Mouse (Mus musculus) neural tube, embryonic 13.5 days (tissue): ENCODE results near the gene Gorasp2. TPM values are rescaled to one million over a fixed set of nuclear protein-coding genes. Genes with fewer than 3 reads are reported as not detected.

ENCODE experiments used
- ATAC-seq: fragments of 200-750 bp; cut with Nextera tagmentation; 2 replicates; pipeline ENCODE4 v1.8.0; 2017; ENCODE audit warnings: low read depth, mild to moderate bottlenecking, moderate TSS enrichment, moderate library complexity
- H3K27ac ChIP-seq: fragments of 300-500 bp; sonication (generic); replicated peaks from 2 replicates; pipeline ENCODE4 v1.5.1; 2015; ENCODE audit warnings: moderate library complexity, mild to moderate bottlenecking, inconsistent platforms
- H3K27me3 ChIP-seq: fragments of 300-500 bp; sonication (generic); 2 replicates; pipeline ENCODE4 v1.6.1; 2015; ENCODE audit warnings: mild to moderate bottlenecking, inconsistent platforms
- H3K36me3 ChIP-seq: fragments of 300-500 bp; sonication (generic); 2 replicates; pipeline ENCODE4 v1.6.1; 2015; ENCODE audit warnings: mild to moderate bottlenecking, inconsistent platforms
- H3K4me1 ChIP-seq: fragments of 300-500 bp; sonication (generic); replicated peaks from 2 replicates; pipeline ENCODE4 v1.6.1; 2015; ENCODE audit warnings: inconsistent platforms
- H3K4me2 ChIP-seq: fragments of 300-500 bp; sonication (generic); 2 replicates; pipeline ENCODE4 v1.6.1; 2015; ENCODE audit warnings: inconsistent platforms, mild to moderate bottlenecking, moderate library complexity
- H3K4me3 ChIP-seq: fragments of 300-500 bp; sonication (generic); 2 replicates; pipeline ENCODE4 v1.5.1; 2015; ENCODE audit warnings: mild to moderate bottlenecking, inconsistent platforms
- H3K9ac ChIP-seq: fragments of 300-500 bp; sonication (generic); 2 replicates; pipeline ENCODE4 v1.6.1; 2015; ENCODE audit warnings: moderate library complexity, mild to moderate bottlenecking, inconsistent platforms
- H3K9me3 ChIP-seq: fragments of 300-500 bp; sonication (generic); 2 replicates; pipeline ENCODE4 v1.6.1; 2016; ENCODE audit warnings: inconsistent platforms
- WGBS: fragments of 180-500 bp; shearing (Covaris S2); methylation state at CpG from one replicate; pipeline ENCODE4 v1.1.7; 2015; 5-methylcytosine and 5-hydroxymethylcytosine counted together
- polyA plus RNA-seq: library from polyadenylated mRNA; unstranded; fragments of >200 nt; fragmentation: Nextera tagmentation; extraction: Ambion mirVana; gene quantifications from 2 replicates; pipeline ENCODE4 v1.2.1, GENCODE M21; 2015

Gene Gorasp2
- 120 and 125 TPM in 2 replicates for polyA plus RNA-seq

GRCm38 (mm10) chr2:70660887-70661714 lies at the start of gene Gorasp2:
TSS of gene Gorasp2 (plus strand) at chr2:70661576.
- WGBS, result 2% methylated on average over 64 of the region's 64 CpGs
- peaks cover 23% of the 10 kb centered on the region for H3K4me1 ChIP-seq
- H3K4me3 ChIP-seq, result peak within 1 kb of the TSS; percentile 73
- no peaks in the 10 kb centered on the region for H3K9me3 ChIP-seq
- H3K27ac ChIP-seq, result peak within 1 kb of the TSS; percentile 92
- H3K36me3 ChIP-seq, result no peaks in the 10 kb centered on the region
- peak within 1 kb of the TSS; percentile 96 for H3K9ac ChIP-seq
- peaks cover 5% of the 10 kb centered on the region; the same call in 1 of the 2 replicates for H3K27me3 ChIP-seq
- peak within 1 kb of the TSS; percentile 85 for H3K4me2 ChIP-seq
- ATAC-seq, result peak; percentile 96

GRCm38 (mm10) chr2:70614745-70615351 lies 46.5 kb upstream of the Gorasp2 start:
- ATAC-seq, result no peak
- no peaks in the 10 kb centered on the region for H3K4me1 ChIP-seq
- WGBS, result 82% methylated on average over 7 of the region's 7 CpGs
- no peaks in the 10 kb centered on the region for H3K36me3 ChIP-seq
- no peaks in the 10 kb centered on the region for H3K9me3 ChIP-seq
- H3K9ac ChIP-seq, result no peak overlapping the region
- no peaks in the 10 kb centered on the region for H3K27me3 ChIP-seq
- no peak overlapping the region for H3K4me3 ChIP-seq
- no peak overlapping the region for H3K27ac ChIP-seq
- no peak overlapping the region for H3K4me2 ChIP-seq

DNA sequence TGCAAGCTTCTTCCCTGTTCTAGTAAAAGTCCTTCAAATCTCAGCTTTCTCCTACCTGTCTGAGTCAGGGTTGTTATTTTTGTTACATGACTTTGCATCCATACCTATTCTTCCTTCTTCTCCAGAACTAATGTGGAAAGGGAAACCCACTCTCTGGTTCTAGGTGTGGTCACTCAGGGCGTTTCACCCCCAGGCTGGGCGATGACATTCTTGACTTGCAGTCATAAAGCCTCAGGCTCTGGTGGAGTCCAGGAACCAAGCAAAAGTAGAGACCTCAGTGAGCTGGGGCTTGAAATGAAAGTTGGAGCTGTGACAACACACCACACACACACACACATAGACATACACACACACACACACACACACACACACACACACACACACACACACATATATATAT lies 45.3 kb upstream of the Gorasp2 start:
- Histone ChIP-seq H3K27me3 (no peaks in the 10 kb centered on the region), H3K9ac (no peak overlapping the region), H3K27ac (no peak overlapping the region), H3K4me1 (no peaks in the 10 kb centered on the region), H3K36me3 (no peaks in the 10 kb centered on the region), H3K4me3 (no peak overlapping the region), H3K9me3 (no peaks in the 10 kb centered on the region), H3K4me2 (no peak overlapping the region)
- ATAC-seq, result no peak
- WGBS, result 76% methylated on average over 2 of the region's 2 CpGs

GRCm38 (mm10) chr2:70616617-70617016 lies 44.8 kb upstream of the Gorasp2 start:
- no peak overlapping the region for H3K4me2 ChIP-seq
- H3K9ac ChIP-seq, result no peak overlapping the region
- ATAC-seq, result no peak
- WGBS, result 73% methylated on average over 3 of the region's 3 CpGs
- no peak overlapping the region for H3K4me3 ChIP-seq
- H3K27me3 ChIP-seq, result no peaks in the 10 kb centered on the region
- no peak overlapping the region for H3K27ac ChIP-seq
- H3K4me1 ChIP-seq, result no peaks in the 10 kb centered on the region
- no peaks in the 10 kb centered on the region for H3K9me3 ChIP-seq
- H3K36me3 ChIP-seq, result no peaks in the 10 kb centered on the region

- H3K9ac ChIP-seq, result no peak overlapping the region
- no peak overlapping the region for H3K4me3 ChIP-seq
- H3K36me3 ChIP-seq, result no peaks in the 10 kb centered on the region
- 68% methylated on average over 6 of the region's 6 CpGs for WGBS
- no peak overlapping the region for H3K27ac ChIP-seq
- H3K4me1 ChIP-seq, result no peaks in the 10 kb centered on the region
- no peaks in the 10 kb centered on the region for H3K9me3 ChIP-seq
- no peak for ATAC-seq
- H3K4me2 ChIP-seq, result no peak overlapping the region
- no peaks in the 10 kb centered on the region for H3K27me3 ChIP-seq
Measured at GRCm38 (mm10) chr2:70619232-70619835, 42.0 kb upstream of the Gorasp2 start.

- Histone ChIP-seq H3K4me1 (no peaks in the 10 kb centered on the region), H3K27me3 (no peaks in the 10 kb centered on the region), H3K4me2 (no peak overlapping the region), H3K36me3 (no peaks in the 10 kb centered on the region), H3K27ac (no peak overlapping the region), H3K4me3 (no peak overlapping the region), H3K9ac (no peak overlapping the region), H3K9me3 (no peaks in the 10 kb centered on the region)
- ATAC-seq, result no peak
- 9% methylated on average over 6 of the region's 6 CpGs for WGBS
Measured at GRCm38 (mm10) chr2:70620225-70620624, 41.2 kb upstream of the Gorasp2 start.

GRCm38 (mm10) chr2:70622244-70622643 lies 39.1 kb upstream of the Gorasp2 start:
- no peak overlapping the region for H3K4me3 ChIP-seq
- H3K27me3 ChIP-seq, result no peaks in the 10 kb centered on the region
- H3K36me3 ChIP-seq, result no peaks in the 10 kb centered on the region
- H3K9ac ChIP-seq, result no peak overlapping the region
- WGBS, result 68% methylated on average over 4 of the region's 4 CpGs
- no peak overlapping the region for H3K27ac ChIP-seq
- no peaks in the 10 kb centered on the region for H3K9me3 ChIP-seq
- ATAC-seq, result no peak
- H3K4me1 ChIP-seq, result no peaks in the 10 kb centered on the region
- H3K4me2 ChIP-seq, result no peak overlapping the region

DNA sequence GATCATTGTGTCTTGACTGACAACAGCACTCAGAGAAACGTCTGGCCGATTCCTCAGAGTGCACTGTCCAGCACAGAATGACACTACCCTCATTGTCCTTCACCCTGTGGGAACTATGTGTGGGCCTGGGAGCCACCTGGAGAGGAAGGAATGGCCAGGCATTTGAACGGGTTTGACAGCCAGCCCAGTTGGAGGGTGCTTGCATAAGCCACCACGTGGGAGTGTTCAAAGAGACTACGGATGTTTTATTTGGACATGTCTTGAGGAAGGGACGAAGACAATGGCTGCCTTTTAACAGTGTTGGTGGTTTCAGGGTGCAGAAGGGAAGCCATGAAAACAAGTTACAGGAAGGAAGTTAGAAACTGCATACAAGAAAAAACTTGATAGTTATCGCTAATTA lies 35.6 kb upstream of the Gorasp2 start:
- no peak overlapping the region for H3K27ac ChIP-seq
- no peak overlapping the region for H3K4me3 ChIP-seq
- no peak overlapping the region for H3K9ac ChIP-seq
- no peaks in the 10 kb centered on the region for H3K9me3 ChIP-seq
- H3K27me3 ChIP-seq, result no peaks in the 10 kb centered on the region
- WGBS, result 69% methylated on average over 7 of the region's 7 CpGs
- H3K4me1 ChIP-seq, result peaks cover 16% of the 10 kb centered on the region
- ATAC-seq, result no peak
- H3K4me2 ChIP-seq, result no peak overlapping the region
- H3K36me3 ChIP-seq, result no peaks in the 10 kb centered on the region

GRCm38 (mm10) chr2:70628397-70628796 lies 33.0 kb upstream of the Gorasp2 start:
- H3K27me3 ChIP-seq, result no peaks in the 10 kb centered on the region
- H3K4me3 ChIP-seq, result no peak overlapping the region
- H3K9ac ChIP-seq, result no peak overlapping the region
- no peak for ATAC-seq
- H3K4me1 ChIP-seq, result peaks cover 19% of the 10 kb centered on the region
- no peak overlapping the region for H3K27ac ChIP-seq
- no peaks in the 10 kb centered on the region for H3K9me3 ChIP-seq
- no peak overlapping the region for H3K4me2 ChIP-seq
- H3K36me3 ChIP-seq, result no peaks in the 10 kb centered on the region
- 90% methylated on average over 12 of the region's 12 CpGs for WGBS

DNA sequence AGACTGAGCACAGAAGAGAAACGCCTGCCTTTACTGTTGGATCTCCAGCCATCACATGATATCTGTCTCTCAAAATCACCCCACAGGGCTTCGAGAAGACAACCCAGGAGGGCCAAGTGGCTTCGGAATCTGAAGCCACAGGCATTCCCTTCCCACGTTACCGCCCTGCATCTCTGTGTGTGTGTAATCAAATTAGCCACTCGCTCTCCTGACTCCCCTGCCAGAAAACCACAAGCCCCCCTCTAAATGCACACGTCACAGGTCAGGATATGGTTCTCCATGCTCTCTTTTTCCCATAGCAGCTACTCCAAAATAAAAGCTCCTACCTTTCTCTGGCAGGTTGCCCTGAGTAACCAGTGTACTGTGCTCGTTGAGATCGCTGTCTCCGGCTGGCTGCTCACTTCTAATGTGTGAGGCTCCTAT lies 32.0 kb upstream of the Gorasp2 start:
- peak; percentile 87 for ATAC-seq
- 6% methylated on average over 10 of the region's 10 CpGs for WGBS

GRCm38 (mm10) chr2:70629921-70630320 lies 31.5 kb upstream of the Gorasp2 start:
- no peak overlapping the region for H3K27ac ChIP-seq
- no peak overlapping the region for H3K9ac ChIP-seq
- WGBS, result 64% methylated on average over 3 of the region's 3 CpGs
- peak; percentile 42; the same call in 1 of the 2 replicates for ATAC-seq
- peak overlapping the region; percentile 51 for H3K4me2 ChIP-seq
- H3K4me1 ChIP-seq, result peaks cover 19% of the 10 kb centered on the region
- H3K4me3 ChIP-seq, result 0 out of 2 replicates have a peak overlapping the region, but pooled peaks have one; percentile 23
- H3K9me3 ChIP-seq, result no peaks in the 10 kb centered on the region
- no peaks in the 10 kb centered on the region for H3K27me3 ChIP-seq
- H3K36me3 ChIP-seq, result no peaks in the 10 kb centered on the region

More for the DNA sequence above, 32.0 kb upstream of the Gorasp2 start:
- Histone ChIP-seq H3K4me3 (peak overlapping the region; percentile 23), H3K27ac (peak overlapping the region; percentile 59), H3K36me3 (no peaks in the 10 kb centered on the region), H3K4me2 (peak overlapping the region; percentile 51), H3K9me3 (no peaks in the 10 kb centered on the region), H3K27me3 (no peaks in the 10 kb centered on the region), H3K9ac (peak overlapping the region; percentile 52; the same call in 1 of the 2 replicates), H3K4me1 (peaks cover 19% of the 10 kb centered on the region)

DNA sequence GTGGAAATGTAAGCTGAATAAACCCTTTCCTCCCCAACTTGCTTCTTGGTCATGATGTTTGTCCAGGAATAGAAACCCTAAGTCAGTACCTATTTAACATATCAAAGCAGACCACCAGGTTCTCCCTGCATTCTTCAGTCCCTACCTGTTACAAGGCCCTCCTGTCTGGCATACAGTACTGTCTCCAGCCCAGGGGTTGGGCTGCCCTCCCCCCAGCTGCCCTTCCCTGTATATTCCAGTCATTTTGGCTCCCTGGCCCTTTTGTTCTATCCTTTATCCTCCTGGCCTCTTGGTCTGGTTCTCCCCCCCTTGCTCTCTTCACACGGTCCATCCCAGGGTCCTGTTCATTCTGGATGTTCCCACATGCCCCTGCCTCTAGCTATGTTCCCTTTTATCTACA lies 30.1 kb upstream of the Gorasp2 start:
- Histone ChIP-seq H3K27me3 (no peaks in the 10 kb centered on the region), H3K36me3 (no peaks in the 10 kb centered on the region), H3K9ac (no peak overlapping the region), H3K4me3 (no peak overlapping the region), H3K4me2 (no peak overlapping the region), H3K27ac (no peak overlapping the region), H3K4me1 (peaks cover 19% of the 10 kb centered on the region), H3K9me3 (0 out of 2 replicates have a peak, but pooled peaks cover 4% of the 10 kb centered on the region)
- WGBS, result 96% methylated on average over 1 of the region's 1 CpGs
- no peak for ATAC-seq
